Mouse (Mus musculus) lung, adult 2 months (tissue): ENCODE results near the gene Cyth4.

ENCODE experiments used
- CTCF ChIP-seq: fragments of 200-500 bp; IDR thresholded peaks from 2 replicates; pipeline ENCODE4 v1.5.1; 2011; ENCODE audit warnings: mild to moderate bottlenecking, low read length, control low read depth; ENCODE audit not compliant: insufficient read depth
- POLR2A ChIP-seq: fragments of 200-500 bp; IDR thresholded peaks from 2 replicates; pipeline ENCODE4 v1.6.1; 2011; ENCODE audit warnings: low read depth, mild to moderate bottlenecking, control low read depth, low read length, borderline replicate concordance; ENCODE audit errors: extremely low read depth

DNA sequence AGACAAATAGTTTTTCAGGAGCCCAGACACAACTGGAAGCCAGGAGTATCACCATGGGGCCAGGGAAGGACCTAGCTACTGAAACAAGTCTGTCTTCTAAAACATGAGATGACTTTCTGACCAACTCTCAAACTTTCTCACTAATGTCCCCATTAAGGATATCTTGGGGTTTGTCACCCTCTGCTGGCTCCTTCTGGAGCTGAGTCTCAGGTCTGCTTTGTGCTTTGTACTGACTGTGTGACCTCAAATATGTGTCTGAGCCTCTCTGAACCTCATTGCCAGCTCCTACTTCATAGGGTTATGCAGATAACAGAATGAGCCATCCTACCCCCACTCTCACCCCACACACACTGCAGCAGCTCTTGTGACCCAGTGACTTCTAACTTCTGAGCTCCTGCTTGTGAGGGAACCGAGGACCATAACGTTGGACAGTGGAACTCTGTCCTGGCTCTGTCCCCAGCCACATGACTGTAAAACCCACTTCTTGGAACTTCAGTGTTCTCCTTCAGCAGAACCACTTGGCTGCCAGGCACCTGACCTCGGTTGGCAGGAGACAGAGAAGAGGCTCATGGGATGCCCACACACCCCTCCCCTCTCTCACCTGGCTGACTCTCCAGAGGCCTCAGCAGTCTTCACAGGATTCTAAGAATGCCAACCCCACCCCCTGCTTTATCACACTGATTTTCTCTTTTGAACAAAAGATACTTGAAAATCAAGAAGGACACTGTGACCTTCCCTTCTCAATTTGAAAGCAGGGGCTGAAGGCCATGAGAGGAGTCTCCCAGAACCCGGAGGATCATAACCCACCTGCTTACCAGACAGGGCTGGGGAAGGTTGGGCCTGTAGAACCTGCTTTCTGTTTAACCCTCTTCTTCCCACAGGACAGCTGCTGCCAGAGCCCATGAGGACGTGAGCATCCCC is 49.2 kb upstream of the Cyth4 start:
- TF ChIP-seq CTCF, result peak; percentile 16; the same call in 1 of the 2 replicates
- no peak for TF ChIP-seq POLR2A
